Mouse (Mus musculus) right cerebral cortex, postnatal 25 days (tissue): ENCODE results near the gene 4930453N24Rik.

Experiments
- DNase-seq: peaks from one replicate; pipeline ENCODE4 v3.0.0; 2022

The 4930453N24Rik gene

DNA sequence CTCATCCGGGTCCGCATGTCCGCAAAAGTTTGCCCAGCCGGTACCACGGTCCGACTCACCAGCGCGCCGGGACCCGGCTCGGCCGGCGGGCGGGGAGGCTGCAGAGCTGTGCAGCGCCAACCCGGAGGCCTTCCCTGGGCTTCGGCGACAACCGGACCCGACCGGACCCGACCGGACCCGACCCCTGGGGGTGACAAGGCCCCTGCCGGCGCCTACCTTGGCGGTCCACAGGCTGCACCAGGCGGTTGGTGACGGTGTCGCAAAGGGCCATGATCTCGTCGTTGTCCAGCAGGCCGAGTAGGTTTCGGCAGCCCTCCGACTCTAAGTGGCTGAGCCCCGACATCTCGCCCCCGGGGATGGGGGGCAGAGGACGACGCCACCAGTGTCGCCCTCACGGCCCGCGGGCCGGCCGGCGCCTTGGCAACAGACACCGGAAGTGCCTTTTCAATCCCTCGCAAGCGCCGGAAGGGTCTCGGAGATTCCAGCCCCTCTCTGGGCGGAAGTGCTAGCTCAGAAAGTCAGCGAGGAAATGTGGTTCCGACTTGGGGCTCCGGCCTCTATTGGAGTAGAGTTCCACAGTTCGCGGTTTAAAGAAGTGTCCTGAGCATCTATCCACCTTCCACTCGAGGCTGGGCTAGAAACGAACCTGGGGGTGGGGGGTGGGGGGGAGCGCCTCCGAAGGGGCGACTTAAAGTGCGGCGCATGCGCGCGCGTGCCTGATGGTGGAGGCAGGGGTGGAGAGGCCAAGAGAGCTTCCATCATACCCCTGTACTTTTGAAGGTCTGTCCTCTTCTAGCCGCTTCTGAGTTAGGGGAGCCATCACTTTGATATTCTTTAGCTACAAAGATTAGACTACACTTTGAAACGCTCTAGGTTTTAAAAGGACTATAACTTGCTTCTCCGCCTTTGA lies at the start of gene 4930453N24Rik:
Gene 4930453N24Rik (minus strand): TSS at position 641 of the 910 bp plus-strand sequence.
- DNase-seq: peak; percentile 83

GRCm38 (mm10) chr16:64817094-64817765 lies 46.3 kb upstream of the 4930453N24Rik start:
- no peak for DNase-seq

DNA sequence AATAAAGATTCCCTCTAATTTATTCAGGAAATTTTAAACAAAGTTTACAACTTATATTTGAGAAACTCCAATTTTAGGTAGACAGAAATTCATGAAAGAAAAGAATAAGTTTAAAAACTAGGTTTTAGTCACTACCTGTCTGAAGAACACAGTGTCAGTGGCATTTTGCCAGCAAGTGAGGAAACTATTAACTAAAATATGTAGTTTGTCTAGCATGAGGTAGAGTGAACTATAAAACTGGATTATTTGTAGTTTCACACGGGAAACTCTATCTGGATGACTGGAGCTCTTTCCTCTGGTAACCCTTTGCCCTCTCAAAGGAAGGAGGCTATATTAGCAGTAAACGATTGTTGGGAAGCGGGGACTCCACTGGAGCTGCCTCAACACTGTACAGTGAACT lies 32.1 kb upstream of the 4930453N24Rik start:
- no peak for DNase-seq

DNA sequence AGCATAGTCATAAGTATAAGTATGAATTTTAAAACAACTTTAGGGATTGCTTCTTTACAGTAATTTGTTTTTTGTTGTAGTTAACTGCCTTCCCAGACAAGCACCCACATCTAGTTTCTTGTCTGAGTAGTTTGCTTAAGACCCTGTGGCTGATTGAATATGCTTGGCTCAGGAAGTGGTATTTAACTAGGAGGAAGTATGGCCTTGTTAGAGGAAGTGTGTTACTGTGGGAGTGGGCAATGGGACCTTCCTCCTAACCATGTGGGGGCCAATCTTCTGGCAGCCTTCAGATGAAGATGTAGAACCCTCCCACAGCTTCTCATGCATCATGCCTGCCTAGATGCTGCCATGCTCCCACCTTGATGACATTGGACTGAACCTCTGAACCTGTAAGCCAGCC lies 30.7 kb upstream of the 4930453N24Rik start:
- no peak for DNase-seq

GRCm38 (mm10) chr16:64800393-64800792 lies 29.4 kb upstream of the 4930453N24Rik start:
- DNase-seq: no peak

DNA sequence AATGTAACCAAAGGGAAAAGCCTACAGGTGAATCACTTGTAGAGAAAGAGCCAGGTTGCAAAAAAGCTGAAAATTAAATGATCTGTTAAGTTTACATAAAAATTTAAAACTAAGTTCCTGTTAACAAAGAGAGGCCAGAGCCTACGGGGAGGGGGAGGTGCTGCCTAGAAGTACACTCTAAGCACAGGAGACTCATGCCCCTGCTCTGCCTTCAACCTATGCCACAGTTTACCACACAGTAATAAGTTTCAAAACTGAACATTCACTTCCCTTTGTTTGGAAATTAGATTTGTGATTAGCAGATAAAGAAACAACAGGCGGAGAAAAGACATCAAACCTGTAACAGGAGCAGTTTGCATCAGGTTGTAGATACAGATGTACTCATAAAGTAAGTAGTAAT lies 23.8 kb upstream of the 4930453N24Rik start:
- DNase-seq: no peak

DNA sequence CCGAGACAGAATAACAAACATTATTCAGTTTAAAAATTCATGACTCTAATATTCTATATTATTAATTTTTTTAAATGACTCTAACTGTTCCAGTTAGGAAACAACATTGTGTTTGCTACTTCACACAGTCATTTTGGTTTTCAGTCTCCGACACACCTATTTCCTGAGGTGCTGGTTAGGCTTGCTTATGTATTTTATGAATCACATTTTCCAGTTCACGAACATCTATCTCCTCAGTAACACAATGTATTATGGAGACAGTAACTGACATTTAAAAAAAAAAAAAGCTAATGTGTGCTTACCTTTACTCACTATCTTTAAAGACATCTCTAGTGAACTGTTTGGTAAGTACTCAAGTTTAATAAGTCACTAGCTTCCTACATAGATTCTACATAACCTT lies 18.7 kb upstream of the 4930453N24Rik start:
- no peak for DNase-seq

DNA sequence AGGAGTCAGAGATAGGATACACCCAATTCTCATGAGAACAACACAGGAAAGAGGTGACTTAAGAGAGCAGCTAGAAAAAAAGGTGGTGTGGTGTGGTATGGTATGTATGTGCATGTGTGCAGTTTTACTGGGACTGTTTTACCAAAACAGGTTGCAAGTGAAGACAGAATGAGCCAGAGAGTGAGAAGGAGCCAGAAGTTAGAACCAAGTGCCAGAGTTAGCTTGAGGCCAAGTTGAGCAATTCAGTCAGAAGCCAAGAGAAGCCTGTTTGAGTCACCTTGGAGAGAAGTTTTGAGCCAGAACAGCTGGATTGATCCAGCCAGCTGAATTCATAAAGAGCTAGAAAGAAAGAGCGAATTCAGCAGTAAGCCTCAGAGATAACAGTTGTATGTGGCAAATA lies 4.6 kb upstream of the 4930453N24Rik start:
- DNase-seq: no peak

GRCm38 (mm10) chr16:64771431-64771818 lies 464 bp upstream of the 4930453N24Rik start:
- no peak for DNase-seq

- DNase-seq: no peak
Observed at GRCm38 (mm10) chr16:64766696-64767300, 4.2 kb downstream of the 4930453N24Rik start.

DNA sequence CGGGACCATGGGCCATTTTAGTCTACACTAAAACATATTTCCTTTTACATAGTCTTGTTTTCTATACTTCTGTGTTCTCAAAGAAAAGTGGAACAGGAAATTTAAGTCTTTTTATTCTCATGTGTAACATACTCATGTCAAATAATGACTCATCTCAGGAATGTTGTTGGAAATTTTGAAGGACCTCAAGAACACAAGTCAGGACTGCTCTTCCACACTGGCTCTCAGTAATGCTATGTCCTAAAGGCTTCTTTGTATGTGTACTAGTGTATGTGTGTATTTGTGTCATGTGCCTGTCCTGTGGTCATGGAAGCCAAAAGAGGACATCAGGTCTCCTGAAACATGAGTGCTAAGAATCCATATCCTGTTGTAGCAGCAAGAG lies 11.7 kb downstream of the 4930453N24Rik start:
- no peak for DNase-seq

DNA sequence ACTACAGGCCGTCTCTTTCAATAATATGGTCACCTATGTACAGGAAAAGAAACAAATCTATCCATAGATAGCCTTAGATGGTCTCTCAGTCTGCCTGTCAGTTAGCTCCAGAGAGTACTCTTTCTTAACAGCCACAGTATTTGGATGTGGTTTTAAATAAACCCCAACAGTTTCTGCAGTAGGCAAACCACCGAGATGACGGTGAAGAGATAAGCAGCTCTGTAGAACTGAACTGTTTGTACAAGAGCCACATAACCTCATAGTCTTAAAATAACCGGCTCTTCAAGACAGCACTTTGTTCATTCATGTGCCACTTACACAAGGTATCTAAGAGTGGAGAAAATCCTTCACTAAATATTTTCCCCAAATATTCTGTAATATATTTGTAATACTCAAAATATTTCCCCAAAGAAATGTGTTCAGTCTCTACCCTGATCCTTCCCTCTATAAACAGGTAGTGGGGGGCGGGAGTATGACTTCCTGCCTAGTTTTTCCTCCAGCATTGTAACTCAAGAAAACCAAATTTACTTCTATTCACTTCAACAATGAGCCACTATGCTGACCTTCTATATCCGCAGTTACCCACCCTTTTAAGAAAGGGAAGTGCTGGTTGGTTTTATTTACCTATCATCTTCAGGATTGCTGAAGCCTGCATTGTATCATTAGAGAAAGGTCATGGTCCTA lies 12.3 kb downstream of the 4930453N24Rik start:
- no peak for DNase-seq

DNA sequence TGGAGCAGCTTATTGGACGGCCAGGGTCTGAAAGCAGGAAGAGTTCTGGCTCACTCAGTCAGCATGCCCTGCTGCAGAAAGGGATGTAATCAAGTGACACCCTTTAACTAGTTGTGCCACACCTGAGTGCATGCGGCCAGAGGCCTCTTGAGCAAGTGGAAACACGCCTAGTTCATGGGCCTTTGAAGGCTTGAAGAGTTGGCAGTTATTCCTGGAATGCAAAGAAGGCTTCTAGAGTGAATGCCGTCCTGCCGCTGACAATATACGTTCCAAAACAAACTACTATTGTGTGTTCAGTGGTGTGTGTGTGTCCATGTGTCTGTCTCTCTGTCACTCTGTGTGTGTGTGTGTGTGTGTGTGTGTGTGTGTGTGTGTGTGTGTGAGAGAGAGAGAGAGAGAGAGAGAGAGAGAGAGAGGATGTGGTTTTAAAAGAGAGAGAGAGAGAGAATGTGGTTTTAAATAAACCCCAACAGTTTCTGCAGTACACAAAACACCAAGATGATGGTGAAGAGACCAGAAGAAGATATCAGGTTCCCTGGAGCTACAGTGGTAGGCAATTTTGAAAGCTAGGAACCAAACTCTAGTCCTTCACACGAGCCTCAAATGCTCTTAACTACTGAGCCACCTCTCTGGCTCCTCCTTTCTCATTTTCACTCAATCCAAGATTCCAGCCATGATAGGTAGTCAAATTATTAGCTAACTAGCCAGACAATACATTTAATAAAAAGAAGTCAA lies 13.1 kb downstream of the 4930453N24Rik start:
- no peak for DNase-seq

DNA sequence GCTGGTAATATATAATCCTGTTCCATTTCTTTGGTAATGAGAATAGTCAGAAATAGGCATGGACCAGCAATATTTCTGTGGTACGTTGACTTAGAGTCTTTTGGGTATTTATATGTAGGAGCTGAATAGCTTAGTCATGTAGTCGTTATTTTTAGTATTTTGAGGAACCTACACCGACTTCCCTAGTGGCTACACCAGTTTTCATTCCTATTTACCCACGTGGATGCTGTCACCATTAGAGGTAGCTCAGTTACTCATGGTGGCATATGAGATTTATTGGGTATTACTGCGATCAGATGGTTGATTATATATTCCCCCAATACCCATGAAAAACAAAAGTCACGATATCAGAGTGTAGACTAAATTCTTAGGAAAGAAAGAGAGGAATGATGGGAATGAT lies 14.6 kb downstream of the 4930453N24Rik start:
- no peak for DNase-seq

- no peak for DNase-seq
Observed at GRCm38 (mm10) chr16:64754743-64755139, 16.2 kb downstream of the 4930453N24Rik start.

DNA sequence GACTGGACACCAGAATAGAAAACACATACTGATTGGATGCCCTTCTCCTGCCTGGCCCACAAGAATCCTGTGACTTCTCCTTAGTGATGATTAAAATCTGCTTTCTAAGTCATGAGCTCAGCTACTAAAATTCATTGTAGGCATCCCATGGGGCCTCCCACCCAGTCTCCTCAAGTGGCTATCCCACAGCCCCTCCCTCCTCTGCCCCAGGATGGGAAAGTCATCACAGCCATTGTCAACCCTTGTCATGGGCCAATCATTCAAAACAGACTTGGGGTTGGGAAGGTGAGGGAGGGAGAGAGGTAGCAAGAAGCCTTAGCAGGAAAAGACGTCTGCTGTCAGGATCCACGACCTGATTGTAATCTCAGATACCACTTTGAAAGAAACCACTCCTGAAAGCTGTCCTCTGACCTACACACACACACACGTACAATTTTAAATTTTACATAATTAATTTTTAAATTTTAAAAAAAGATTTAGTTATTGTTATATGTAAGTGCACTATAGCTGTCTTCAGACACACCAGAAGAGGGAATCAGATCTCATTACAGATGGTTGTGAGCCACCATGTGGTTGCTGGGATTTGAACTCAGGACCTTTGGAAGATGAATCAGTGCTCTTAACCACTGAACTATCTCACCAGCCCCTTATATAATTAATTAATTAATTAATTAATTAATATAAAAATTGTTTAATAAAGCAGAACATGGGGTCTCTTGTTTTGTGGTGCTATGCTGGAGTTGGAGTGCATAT lies 16.8 kb downstream of the 4930453N24Rik start:
- no peak for DNase-seq

DNA sequence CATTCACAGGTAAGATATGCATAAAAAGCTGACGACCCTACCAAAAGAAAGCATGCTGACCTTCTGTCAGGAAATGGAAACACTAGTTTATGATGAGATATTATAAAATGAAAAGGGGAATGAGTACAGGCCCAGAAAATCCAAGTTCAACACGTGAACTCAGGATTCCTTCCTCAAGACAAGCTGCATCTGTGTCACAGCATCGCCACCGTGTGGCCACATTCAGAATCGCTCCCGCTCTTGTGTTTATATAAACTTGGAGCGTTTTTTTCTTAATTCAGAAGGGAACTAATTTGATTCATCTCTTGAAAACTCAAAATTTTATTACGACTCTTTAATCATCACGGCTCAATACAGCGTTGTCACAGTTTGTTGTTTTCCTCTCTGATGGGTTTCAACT lies 22.7 kb downstream of the 4930453N24Rik start:
- DNase-seq: peak; percentile 53

DNA sequence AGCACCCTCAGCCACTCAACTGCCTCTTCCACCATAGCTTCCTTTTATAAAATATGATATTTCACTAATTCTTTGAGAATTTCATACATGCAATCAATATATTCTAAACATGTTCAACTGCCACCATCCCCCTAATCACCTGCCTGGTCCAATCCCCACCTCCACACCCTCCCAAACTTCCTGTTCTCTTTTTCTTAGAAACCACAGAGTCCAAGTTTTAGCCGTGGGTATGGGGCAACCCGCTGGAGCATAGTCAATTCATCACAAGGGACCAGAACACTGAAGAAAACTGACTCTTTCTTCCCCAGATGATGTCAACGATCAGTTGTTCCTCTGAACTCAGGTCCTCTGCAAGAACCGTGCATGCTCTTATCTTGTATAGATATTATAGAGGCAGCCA lies 25.9 kb downstream of the 4930453N24Rik start:
- DNase-seq: no peak

DNA sequence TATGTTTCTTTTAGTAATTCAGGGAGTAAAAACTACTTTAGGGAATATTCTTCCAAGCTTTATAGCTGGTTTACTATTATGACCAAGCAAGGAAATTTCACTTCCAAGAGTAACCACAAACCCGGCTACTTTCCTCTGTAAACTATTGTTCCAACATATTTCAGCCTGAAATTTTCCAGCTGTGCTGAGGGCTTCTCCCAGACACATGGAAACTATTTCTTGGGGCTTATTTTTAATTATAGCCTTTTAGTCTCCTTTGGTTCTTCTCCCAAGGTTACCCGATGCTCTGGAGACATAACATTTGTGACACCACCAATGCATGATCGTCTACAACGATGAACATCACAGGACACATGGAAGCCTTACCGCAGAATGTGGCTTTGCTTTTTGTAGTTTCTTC lies 33.7 kb downstream of the 4930453N24Rik start:
- no peak for DNase-seq

- DNase-seq: peak; percentile 55
Observed at GRCm38 (mm10) chr16:64723273-64724057, 47.5 kb downstream of the 4930453N24Rik start.

GRCm38 (mm10) chr16:64721542-64721941 lies 49.4 kb downstream of the 4930453N24Rik start:
- DNase-seq: no peak
